Mouse (Mus musculus) heart, postnatal 10 days (tissue): Measurements from ENCODE around the gene Vmn1r174. TPM values are rescaled to one million over a fixed set of nuclear protein-coding genes. Genes with fewer than 3 reads are reported as not detected.
"Not testable (repeated sequence)": the region's sequence is repeated elsewhere in the genome, so short reads cannot be mapped to it uniquely, and the experiment has no call there.

Source experiments
- DNase-seq, 2 experiments: peaks; one replicate each; pipeline ENCODE4 v3.0.0; 2021
- intact Hi-C: fragments of 180-260 bp; cut with DNase I; formaldehyde crosslinking; loops from one replicate; pipeline ENCODE4 v1.15.1; 2025
- total RNA-seq, 2 experiments: library from RNA; stranded (reverse); gene quantifications; 2 replicates each; pipeline ENCODE4 v1.2.3; 2021

The Vmn1r174 gene
- total RNA-seq: not detected

- DNase-seq, intact Hi-C loops: not testable (repeated sequence)
These were observed at the start of gene Vmn1r174 for GRCm38 (mm10) chr7:23751970-23752369. Vmn1r174 (plus strand) TSS chr7:23752270.

- DNase-seq: no peak
These were observed 32.5 kb downstream of the Vmn1r174 start for GRCm38 (mm10) chr7:23784526-23784925.

GRCm38 (mm10) chr7:23810543-23810942 lies 58.5 kb downstream of the Vmn1r174 start, which contains the start of gene Vmn1r175:
Vmn1r175 (minus strand) TSS chr7:23810643.
- intact Hi-C loops, DNase-seq: not testable (repeated sequence)

More at GRCm38 (mm10) chr7:23784526-23784925, 32.5 kb downstream of the Vmn1r174 start:
- intact Hi-C loops: no loop called here

Other genes starting within 250 kb of the Vmn1r174 start
- not detected for gene Vmn1r167, start 245.1 kb upstream of the Vmn1r174 start, total RNA-seq
- gene Vmn1r168, start 212.5 kb upstream of the Vmn1r174 start, total RNA-seq: not detected
- not detected for gene Vmn1r169, start 176.7 kb upstream of the Vmn1r174 start, total RNA-seq
- gene Vmn1r170, start 146.1 kb upstream of the Vmn1r174 start, total RNA-seq: not detected
- gene Vmn1r171, start 121.5 kb upstream of the Vmn1r174 start, total RNA-seq: not detected
- gene Vmn1r172, start 94.0 kb upstream of the Vmn1r174 start, total RNA-seq: not detected
- gene Vmn1r173, start 51.6 kb upstream of the Vmn1r174 start, total RNA-seq: not detected
- gene Vmn1r175, start 58.4 kb downstream of the Vmn1r174 start, total RNA-seq: not detected
- not detected for gene Vmn1r176, start 85.1 kb downstream of the Vmn1r174 start, total RNA-seq
- not detected for gene Vmn1r177, start 114.2 kb downstream of the Vmn1r174 start, total RNA-seq
- gene Vmn1r178, start 139.7 kb downstream of the Vmn1r174 start, total RNA-seq: not detected
- gene Vmn1r179, start 174.7 kb downstream of the Vmn1r174 start, total RNA-seq: not detected
- gene Vmn1r180, start 198.4 kb downstream of the Vmn1r174 start, total RNA-seq: not detected
- gene Vmn1r181, start 222.3 kb downstream of the Vmn1r174 start, total RNA-seq: not detected
- gene V1rd19, start 249.4 kb downstream of the Vmn1r174 start, total RNA-seq: not detected